In the genomic region with DNA sequence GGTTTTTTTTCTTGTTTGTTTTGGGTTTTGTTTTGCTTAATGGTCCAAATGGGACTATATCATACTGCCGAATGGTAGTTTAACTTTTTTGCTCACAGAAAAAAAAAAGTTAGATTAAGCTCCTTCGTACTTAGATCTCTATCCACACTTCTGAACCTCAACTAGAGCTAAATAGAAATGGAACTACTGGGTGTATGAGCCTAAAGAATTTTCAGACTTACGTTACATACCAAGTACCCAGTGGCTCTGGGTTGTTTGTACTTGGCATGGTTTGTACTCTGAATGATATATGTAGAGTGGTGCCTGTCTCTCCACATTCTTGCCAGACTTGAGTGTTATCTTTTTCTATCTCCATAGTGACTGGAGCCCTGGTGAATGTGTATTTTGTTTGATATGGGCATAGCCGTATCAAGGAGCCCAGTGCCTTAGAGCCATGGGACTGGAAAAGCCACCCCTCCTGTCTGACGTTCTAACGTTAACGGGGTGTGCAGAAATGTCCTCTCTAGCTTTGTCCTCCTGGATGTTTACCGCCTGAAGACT, we compare ENCODE assay signal across 8 mouse cellular contexts. TPM values are rescaled to one million over a fixed set of nuclear protein-coding genes. Genes with fewer than 3 reads are reported as not detected.
DNase-seq lines count a peak whose midpoint lies in the region; ATAC-seq and TF ChIP-seq lines count a peak whose summit lies in the region.

No protein-coding gene starts in this region.

- TF ChIP-seq POLR2A in heart, adult 2 months (IDR thresholded peaks at IDR 0.05; ENCODE audit: insufficient read depth, low read depth, low read length): no peak

- no peaks in the 10 kb centered on the region for H3K9me3 ChIP-seq in ES-E14 (ENCODE audit: control insufficient read depth, insufficient read depth, low read depth, low read length)
- H3K9me3 ChIP-seq in forebrain, embryonic 14.5 days (replicated peaks; ENCODE audit: control insufficient read depth, low read length): no peaks in the 10 kb centered on the region
- H3K9me3 ChIP-seq in liver, embryonic 12.5 days (replicated peaks): no peaks in the 10 kb centered on the region
- H3K9me3 ChIP-seq in stomach, embryonic 16.5 days (replicated peaks; ENCODE audit: control insufficient read depth, low read length): no peaks in the 10 kb centered on the region

- H3K27ac ChIP-seq in heart, adult 2 months: peak overlapping the region; percentile 88
- H3K27ac ChIP-seq in ES-E14 (ENCODE audit: insufficient read depth, low read depth, low read length, poor library complexity, severe bottlenecking): no peak overlapping the region
- H3K27ac ChIP-seq in forebrain, embryonic 14.5 days (ENCODE audit: low read depth, low read length): no peak overlapping the region
- H3K27ac ChIP-seq in liver, embryonic 12.5 days: peak overlapping the region; percentile 78
- peak overlapping the region; percentile 39; the same call in 1 of the 2 replicates for H3K27ac ChIP-seq in stomach, embryonic 16.5 days (ENCODE audit: low read length)

- no peak for DNase-seq in heart, adult 2 months
- DNase-seq in heart, postnatal 4 days: no peak
- DNase-seq in ES-E14 (ENCODE audit: low read depth, low spot score): no peak
- no peak for DNase-seq in forebrain, embryonic 14.5 days (ENCODE audit: low spot score)
- no peak for DNase-seq in layer of hippocampus, postnatal 10 days (ENCODE audit: low spot score in 2 of 2)
- no peak for DNase-seq in gastrocnemius, postnatal 10 days

- no peak for TF ChIP-seq CTCF in heart, adult 2 months (IDR thresholded peaks at IDR 0.05)

- in situ Hi-C loops in ES-E14 (cut with MboI; ENCODE audit: low sequenced_read_pairs in 2 of 2, unreplicated experiment in 2 of 2): no loop called here

- peak; percentile 21; the same call in 1 of the 2 replicates for ATAC-seq in forebrain, embryonic 14.5 days
- ATAC-seq in liver, embryonic 12.5 days: peak; percentile 72
- peak; percentile 12; the same call in 1 of the 2 replicates for ATAC-seq in stomach, embryonic 16.5 days (ENCODE audit: insufficient read depth, low FRiP score)

- TF ChIP-seq EP300 in heart, adult 2 months (IDR thresholded peaks at IDR 0.05; ENCODE audit: insufficient read depth, low read depth, low read length): no peak

- peak overlapping the region; percentile 83 for H3K4me2 ChIP-seq in forebrain, embryonic 14.5 days (ENCODE audit: low read length)
- peak overlapping the region; percentile 94 for H3K4me2 ChIP-seq in liver, embryonic 12.5 days
- H3K4me2 ChIP-seq in stomach, embryonic 16.5 days (ENCODE audit: low read depth, low read length): peak overlapping the region; percentile 50

- intact Hi-C loops in heart, adult 2 months (cut with DNase I): loop anchor here (5.0 kb wide), 3 partner anchors 41 to 324 kb away; a partner anchor contains a TSS

- H3K27me3 ChIP-seq in heart, adult 2 months (ENCODE audit: control insufficient read depth, insufficient read depth, low read length): no peaks in the 10 kb centered on the region
- no peaks in the 10 kb centered on the region for H3K27me3 ChIP-seq in forebrain, embryonic 14.5 days (replicated peaks; ENCODE audit: control insufficient read depth, insufficient read depth, low read length)
- no peaks in the 10 kb centered on the region for H3K27me3 ChIP-seq in liver, embryonic 12.5 days (replicated peaks)
- no peaks in the 10 kb centered on the region for H3K27me3 ChIP-seq in stomach, embryonic 16.5 days (ENCODE audit: control insufficient read depth, insufficient read depth, low read length)

- H3K79me2 ChIP-seq in heart, adult 2 months (replicated peaks; ENCODE audit: control insufficient read depth, insufficient read depth, low read length): no peaks in the 10 kb centered on the region

- no peak overlapping the region for H3K9ac ChIP-seq in heart, adult 2 months (ENCODE audit: low read depth, low read length)
- H3K9ac ChIP-seq in ES-E14 (ENCODE audit: insufficient read depth, low read depth, low read length, poor library complexity, severe bottlenecking): no peak overlapping the region
- no peak overlapping the region for H3K9ac ChIP-seq in forebrain, embryonic 14.5 days (ENCODE audit: low read length)
- peak overlapping the region; percentile 81 for H3K9ac ChIP-seq in liver, embryonic 12.5 days
- peak overlapping the region; percentile 40; the same call in 1 of the 2 replicates for H3K9ac ChIP-seq in stomach, embryonic 16.5 days (ENCODE audit: low read length)

- H3K4me3 ChIP-seq in heart, adult 2 months: peak overlapping the region; percentile 88
- peak overlapping the region; percentile 77 to 78 for H3K4me3 ChIP-seq in ES-E14 (ENCODE audit: insufficient read depth in 1 of 2, low read depth in 1 of 2, low read length in 2 of 2, poor library complexity in 1 of 2, severe bottlenecking in 1 of 2)
- H3K4me3 ChIP-seq in forebrain, embryonic 14.5 days (ENCODE audit: low read depth, low read length): peak overlapping the region; percentile 76
- H3K4me3 ChIP-seq in liver, embryonic 12.5 days: peak overlapping the region; percentile 82
- H3K4me3 ChIP-seq in stomach, embryonic 16.5 days (replicated peaks; ENCODE audit: low read length): peak overlapping the region; percentile 94

- WGBS in heart, adult 2 months: 58% methylated on average over 8 of the region's 8 CpGs
- 69% methylated on average over 8 of the region's 8 CpGs for WGBS in forebrain, embryonic 14.5 days
- 46% methylated on average over 8 of the region's 8 CpGs for WGBS in liver, embryonic 12.5 days (ENCODE audit: insufficient replicate concordance)
- WGBS in stomach, embryonic 16.5 days: 60% methylated on average over 8 of the region's 8 CpGs

- peaks cover 4% of the 10 kb centered on the region for H3K4me1 ChIP-seq in heart, adult 2 months (ENCODE audit: control insufficient read depth, insufficient read depth, low read length)
- H3K4me1 ChIP-seq in ES-E14 (ENCODE audit: control insufficient read depth in 2 of 2, insufficient read depth in 2 of 2, low read length in 2 of 2, poor library complexity in 1 of 2): peaks cover 0 to 2% of the 10 kb centered on the region in 2 experiments; a peak in 2 of 4 replicates
- no peaks in the 10 kb centered on the region; the same call in 1 of the 2 replicates for H3K4me1 ChIP-seq in forebrain, embryonic 14.5 days (ENCODE audit: control insufficient read depth, insufficient read depth, low read length)
- H3K4me1 ChIP-seq in liver, embryonic 12.5 days: peaks cover 21% of the 10 kb centered on the region
- 0 out of 2 replicates have a peak, but pooled peaks cover 8% of the 10 kb centered on the region for H3K4me1 ChIP-seq in stomach, embryonic 16.5 days (ENCODE audit: control insufficient read depth, insufficient read depth, low read length)

- no peaks in the 10 kb centered on the region for H3K36me3 ChIP-seq in heart, adult 2 months (ENCODE audit: control insufficient read depth, insufficient read depth, low read length)
- no peaks in the 10 kb centered on the region for H3K36me3 ChIP-seq in ES-E14 (ENCODE audit: control insufficient read depth, insufficient read depth, low read length, poor library complexity, severe bottlenecking)
- no peaks in the 10 kb centered on the region for H3K36me3 ChIP-seq in forebrain, embryonic 14.5 days (ENCODE audit: control insufficient read depth, insufficient read depth, low read length)
- H3K36me3 ChIP-seq in liver, embryonic 12.5 days: 0 out of 2 replicates have a peak, but pooled peaks cover 4% of the 10 kb centered on the region
- H3K36me3 ChIP-seq in stomach, embryonic 16.5 days (ENCODE audit: control insufficient read depth, insufficient read depth, low read length): no peaks in the 10 kb centered on the region

TF ChIP-seq in ES-E14, 5 proteins besides CTCF, POLR2A, EP300 and RAD21:
- TF ChIP-seq ZC3H11A (IDR thresholded peaks at IDR 0.05; ENCODE audit: borderline replicate concordance, low read depth, low read length) (no peak), CHD2 (IDR thresholded peaks at IDR 0.05; ENCODE audit: low read depth, low read length) (no peak), ZNF384 (IDR thresholded peaks at IDR 0.05; ENCODE audit: low read depth, low read length) (no peak), MAFK (IDR thresholded peaks at IDR 0.05; ENCODE audit: insufficient read depth, low read depth, low read length) (no peak), HCFC1 (IDR thresholded peaks at IDR 0.05; ENCODE audit: borderline replicate concordance, insufficient read depth, low read length) (no peak)

RNA-seq across cellular contexts. Expression of a gene that starts 0.4 kb away (rescaled TPM):
- total RNA-seq in heart, adult 2 months (2021): 10 to 100 TPM; 21.4 to 22.1 TPM
- polyA plus RNA-seq in heart, adult 2 months (2012; rRNA removed): 47.7 and 65.8 TPM in 2 replicates
- 10 to 100 TPM; 33.5 to 33.8 TPM for total RNA-seq in heart, postnatal 4 days (2021)
- 20.7 and 26.5 TPM in 2 replicates for total RNA-seq in ES-E14 (2012; rRNA removed)
- 8.4 and 10.5 TPM in 2 replicates for polyA plus RNA-seq in forebrain, embryonic 14.5 days (2014; fragmentation: Nextera tagmentation; extraction: Ambion mirVana)
- 10.5 and 12.9 TPM in 2 replicates for polyA plus RNA-seq in liver, embryonic 12.5 days (2016; fragmentation: Nextera tagmentation; extraction: Ambion mirVana)
- polyA plus RNA-seq in stomach, embryonic 16.5 days (2015; fragmentation: Nextera tagmentation; extraction: Ambion mirVana): 34.7 and 34.8 TPM in 2 replicates
- total RNA-seq in layer of hippocampus, postnatal 10 days (2021): 10 to 100 TPM; 14.0 to 16.0 TPM
- total RNA-seq in gastrocnemius, postnatal 10 days (2021): 10 to 100 TPM; 20.1 to 22.7 TPM

Comparison
In these comparisons a context has a peak if more than half of its experiments do, and no peak if none do; other contexts are left out.
1. H3K27ac ChIP-seq: peak in heart, adult 2 months (single experiment), liver, embryonic 12.5 days (single experiment) and stomach, embryonic 16.5 days (single experiment); none in ES-E14 (single experiment) and forebrain, embryonic 14.5 days (single experiment).
2. H3K9ac ChIP-seq: peak in liver, embryonic 12.5 days (single experiment) and stomach, embryonic 16.5 days (single experiment); none in heart, adult 2 months (single experiment), ES-E14 (single experiment) and forebrain, embryonic 14.5 days (single experiment).
3. ATAC-seq: peak in every context shown above with its lines; median percentile 72 in liver, embryonic 12.5 days; 21 in forebrain, embryonic 14.5 days; 12 in stomach, embryonic 16.5 days.
4. Peak in every context shown above with its lines, with median percentiles within 50 percentile points of each other: H3K4me3 ChIP-seq and H3K4me2 ChIP-seq.